Mouse (Mus musculus) midbrain, embryonic 16.5 days (tissue): ENCODE results near the gene Cd5l. TPM values are rescaled to one million over a fixed set of nuclear protein-coding genes. Genes with fewer than 3 reads are reported as not detected.
"Not testable (repeated sequence)": the region's sequence is repeated elsewhere in the genome, so short reads cannot be mapped to it uniquely, and the experiment has no call there.

ENCODE experiments used
- ATAC-seq: fragments of 200-750 bp; cut with Nextera tagmentation; 2 replicates; pipeline ENCODE4 v1.8.0; 2017; ENCODE audit warnings: moderate TSS enrichment
- H3K27ac ChIP-seq: fragments of 300-500 bp; sonication (generic); 2 replicates; pipeline ENCODE4 v1.5.1; 2014; ENCODE audit warnings: mild to moderate bottlenecking, low read length, mixed read lengths
- H3K27me3 ChIP-seq: fragments of 300-500 bp; sonication (generic); 2 replicates; pipeline ENCODE4 v1.6.1; 2014; ENCODE audit warnings: low read depth, low read length, mixed read lengths; ENCODE audit not compliant: control insufficient read depth, insufficient read depth
- H3K36me3 ChIP-seq: fragments of 300-500 bp; sonication (generic); 2 replicates; pipeline ENCODE4 v1.6.1; 2014; ENCODE audit warnings: mild to moderate bottlenecking, low read length, moderate library complexity, mixed read lengths; ENCODE audit not compliant: control insufficient read depth, insufficient read depth
- H3K4me1 ChIP-seq: fragments of 300-500 bp; sonication (generic); 2 replicates; pipeline ENCODE4 v1.6.1; 2014; ENCODE audit warnings: mild to moderate bottlenecking, low read length, mixed read lengths; ENCODE audit not compliant: control insufficient read depth, insufficient read depth
- H3K4me2 ChIP-seq: fragments of 300-500 bp; sonication (generic); 2 replicates; pipeline ENCODE4 v1.6.1; 2014; ENCODE audit warnings: mild to moderate bottlenecking, low read length, mixed read lengths
- H3K4me3 ChIP-seq: fragments of 300-500 bp; sonication (generic); 2 replicates; pipeline ENCODE4 v1.5.1; 2014; ENCODE audit warnings: low read depth, mild to moderate bottlenecking, low read length, moderate library complexity, mixed read lengths
- H3K9ac ChIP-seq: fragments of 300-500 bp; sonication (generic); 2 replicates; pipeline ENCODE4 v1.6.1; 2014; ENCODE audit warnings: low read depth, low read length, mixed read lengths
- H3K9me3 ChIP-seq: fragments of 300-500 bp; sonication (generic); replicated peaks from 2 replicates; pipeline ENCODE4 v1.6.1; 2014; ENCODE audit warnings: mild to moderate bottlenecking, low read length, mixed read lengths; ENCODE audit not compliant: control insufficient read depth, poor library complexity, severe bottlenecking
- WGBS: fragments of 180-500 bp; shearing (Covaris S2); extraction: QIAGEN DNeasy Blood & Tissue Kit; methylation state at CpG from one replicate; pipeline ENCODE4 v1.1.7; 2014; 5-methylcytosine and 5-hydroxymethylcytosine counted together
- polyA plus RNA-seq: library from polyadenylated mRNA; unstranded; fragments of >200 nt; fragmentation: Nextera tagmentation; extraction: Ambion mirVana; gene quantifications from 2 replicates; pipeline ENCODE4 v1.2.1, GENCODE M21; 2015

Cd5l gene
- 0.11 and 0.24 TPM in 2 replicates for polyA plus RNA-seq

- Histone ChIP-seq H3K4me2 (no peak within 1 kb of the TSS), H3K4me3 (no peak within 1 kb of the TSS), H3K27me3 (no peaks in the 10 kb centered on the region), H3K9ac (no peak within 1 kb of the TSS), H3K9me3 (no peaks in the 10 kb centered on the region), H3K36me3 (no peaks in the 10 kb centered on the region), H3K27ac (no peak within 1 kb of the TSS), H3K4me1 (no peaks in the 10 kb centered on the region)
- ATAC-seq = no peak
Measured at GRCm38 (mm10) chr3:87357581-87357980, at the start of gene Cd5l. TSS of gene Cd5l (plus strand) at chr3:87357881.

- no peaks in the 10 kb centered on the region for H3K4me1 ChIP-seq
- no peaks in the 10 kb centered on the region for H3K9me3 ChIP-seq
- ATAC-seq = no peak
- H3K27me3 ChIP-seq = no peaks in the 10 kb centered on the region
- no peak overlapping the region for H3K4me2 ChIP-seq
- 83% methylated on average over 2 of the region's 2 CpGs for WGBS
- H3K4me3 ChIP-seq = no peak overlapping the region
- H3K36me3 ChIP-seq = no peaks in the 10 kb centered on the region
- no peak overlapping the region for H3K27ac ChIP-seq
- H3K9ac ChIP-seq = no peak overlapping the region
Measured at GRCm38 (mm10) chr3:87309922-87310321, 47.8 kb upstream of the Cd5l start.

- Histone ChIP-seq H3K27me3 (no peaks in the 10 kb centered on the region), H3K27ac (no peak overlapping the region), H3K4me1 (no peaks in the 10 kb centered on the region), H3K4me3 (no peak overlapping the region), H3K9ac (no peak overlapping the region), H3K36me3 (no peaks in the 10 kb centered on the region), H3K9me3 (no peaks in the 10 kb centered on the region), H3K4me2 (no peak overlapping the region)
- ATAC-seq = no peak
- 52% methylated on average over 4 of the region's 4 CpGs for WGBS
Measured at GRCm38 (mm10) chr3:87322557-87322956, 35.1 kb upstream of the Cd5l start.

- H3K27me3 ChIP-seq = no peaks in the 10 kb centered on the region
- H3K4me3 ChIP-seq = no peak overlapping the region
- no peak overlapping the region for H3K4me2 ChIP-seq
- no peak overlapping the region for H3K9ac ChIP-seq
- ATAC-seq = no peak
- H3K27ac ChIP-seq = no peak overlapping the region
- no peaks in the 10 kb centered on the region for H3K9me3 ChIP-seq
- 16% methylated on average over 3 of the region's 3 CpGs for WGBS
- H3K4me1 ChIP-seq = no peaks in the 10 kb centered on the region
- no peaks in the 10 kb centered on the region for H3K36me3 ChIP-seq
Measured at GRCm38 (mm10) chr3:87323778-87324177, 33.9 kb upstream of the Cd5l start.

- no peaks in the 10 kb centered on the region for H3K4me1 ChIP-seq
- 94% methylated on average over 5 of the region's 5 CpGs for WGBS
- H3K4me3 ChIP-seq = no peak overlapping the region
- H3K9ac ChIP-seq = no peak overlapping the region
- no peaks in the 10 kb centered on the region for H3K27me3 ChIP-seq
- no peak overlapping the region for H3K4me2 ChIP-seq
- ATAC-seq = no peak
- no peaks in the 10 kb centered on the region for H3K9me3 ChIP-seq
- no peak overlapping the region for H3K27ac ChIP-seq
- no peaks in the 10 kb centered on the region for H3K36me3 ChIP-seq
Measured at GRCm38 (mm10) chr3:87337899-87338298, 19.8 kb upstream of the Cd5l start.

GRCm38 (mm10) chr3:87350992-87351391, 6.7 kb upstream of the Cd5l start:
- WGBS = 92% methylated on average over 2 of the region's 2 CpGs
- not testable (repeated sequence) for H3K36me3 ChIP-seq, H3K9me3 ChIP-seq, ATAC-seq, H3K4me1 ChIP-seq, H3K9ac ChIP-seq, H3K27ac ChIP-seq, H3K4me3 ChIP-seq, H3K27me3 ChIP-seq, H3K4me2 ChIP-seq

GRCm38 (mm10) chr3:87359215-87359614, 1.5 kb downstream of the Cd5l start:
- Histone ChIP-seq H3K36me3 (no peaks in the 10 kb centered on the region), H3K4me2 (no peak overlapping the region)
- no peak for ATAC-seq

GRCm38 (mm10) chr3:87360466-87360865, 2.8 kb downstream of the Cd5l start:
- WGBS = 90% methylated on average over 6 of the region's 6 CpGs
- Histone ChIP-seq H3K36me3 (no peaks in the 10 kb centered on the region), H3K27me3 (no peaks in the 10 kb centered on the region), H3K27ac (no peak overlapping the region), H3K4me3 (no peak overlapping the region), H3K9me3 (no peaks in the 10 kb centered on the region), H3K9ac (no peak overlapping the region), H3K4me1 (no peaks in the 10 kb centered on the region), H3K4me2 (no peak overlapping the region)
- ATAC-seq = no peak

More at GRCm38 (mm10) chr3:87359215-87359614, 1.5 kb downstream of the Cd5l start:
- H3K4me3 ChIP-seq = no peak overlapping the region
- H3K9me3 ChIP-seq = no peaks in the 10 kb centered on the region
- no peak overlapping the region for H3K27ac ChIP-seq
- no peaks in the 10 kb centered on the region for H3K27me3 ChIP-seq
- H3K4me1 ChIP-seq = no peaks in the 10 kb centered on the region
- H3K9ac ChIP-seq = no peak overlapping the region

GRCm38 (mm10) chr3:87365691-87366090, 8.0 kb downstream of the Cd5l start:
- no peak overlapping the region for H3K4me2 ChIP-seq
- H3K4me1 ChIP-seq = no peaks in the 10 kb centered on the region
- no peaks in the 10 kb centered on the region for H3K36me3 ChIP-seq
- H3K4me3 ChIP-seq = no peak overlapping the region
- no peak overlapping the region for H3K9ac ChIP-seq
- no peaks in the 10 kb centered on the region for H3K27me3 ChIP-seq
- WGBS = 93% methylated on average over 14 of the region's 14 CpGs
- no peak for ATAC-seq
- H3K27ac ChIP-seq = no peak overlapping the region
- no peaks in the 10 kb centered on the region for H3K9me3 ChIP-seq

- Histone ChIP-seq H3K27me3 (no peaks in the 10 kb centered on the region), H3K4me3 (no peak overlapping the region), H3K4me2 (no peak overlapping the region), H3K9ac (no peak overlapping the region), H3K9me3 (no peaks in the 10 kb centered on the region), H3K36me3 (no peaks in the 10 kb centered on the region), H3K4me1 (no peaks in the 10 kb centered on the region), H3K27ac (no peak overlapping the region)
- no peak for ATAC-seq
- 87% methylated on average over 10 of the region's 10 CpGs for WGBS
Measured at GRCm38 (mm10) chr3:87367511-87367910, 9.8 kb downstream of the Cd5l start.
